Mouse (Mus musculus) cerebellum, adult 2 months (tissue): ENCODE data around the gene Fads3.

ENCODE experiments used
- CTCF ChIP-seq: fragments of 200-500 bp; IDR thresholded peaks from 2 replicates; pipeline ENCODE4 v1.5.1; 2011; ENCODE audit warnings: low read depth, mild to moderate bottlenecking, control low read depth, low read length, moderate library complexity, borderline replicate concordance; ENCODE audit not compliant: insufficient read depth
- POLR2A ChIP-seq: fragments of 200-500 bp; IDR thresholded peaks from 2 replicates; pipeline ENCODE4 v1.6.1; 2011; ENCODE audit warnings: low read length, control low read depth, borderline replicate concordance; ENCODE audit not compliant: insufficient read depth

- peak; percentile 82 for TF ChIP-seq CTCF
- no peak for TF ChIP-seq POLR2A
Measured at GRCm38 (mm10) chr19:10033211-10033973, 8.0 kb upstream of the Fads3 start.
